8 mouse cellular contexts compared by ENCODE assay signal in genomic region chr11:89027955-89028361, GRCm38 (mm10). TPM values are rescaled to one million over a fixed set of nuclear protein-coding genes. Genes with fewer than 3 reads are reported as not detected.
DNase-seq lines count a peak whose midpoint lies in the region; ATAC-seq and TF ChIP-seq lines count a peak whose summit lies in the region.

No protein-coding gene starts in this region.

- peaks cover 4% of the 10 kb centered on the region for H3K4me1 ChIP-seq in lung, adult 2 months (ENCODE audit: control insufficient read depth, insufficient read depth, low read length)
- no peaks in the 10 kb centered on the region for H3K4me1 ChIP-seq in stomach, postnatal 0 days (replicated peaks; ENCODE audit: control insufficient read depth, insufficient read depth)

- H3K9me3 ChIP-seq in stomach, postnatal 0 days (ENCODE audit: control insufficient read depth, low read length) = no peaks in the 10 kb centered on the region

- no peak overlapping the region for H3K4me2 ChIP-seq in stomach, postnatal 0 days (replicated peaks; ENCODE audit: low read depth)

- H3K27ac ChIP-seq in stomach, postnatal 0 days (replicated peaks) = peak overlapping the region; percentile 65

- no peak for TF ChIP-seq POLR2A in lung, adult 2 months (IDR thresholded peaks at IDR 0.05; ENCODE audit: borderline replicate concordance, extremely low read depth, low read depth, low read length)

- DNase-seq in gastrocnemius, adult 18-20 months (ENCODE audit: low spot score) = peak; percentile 27
- no peak for DNase-seq in gastrocnemius, adult 8-10 months (ENCODE audit: low spot score in 2 of 2)
- peak; percentile 63 to 82 for DNase-seq in heart, adult 9 months (ENCODE audit: low spot score in 2 of 2)
- DNase-seq in lung, adult 2 months = peak; percentile 24
- DNase-seq in stomach, postnatal 0 days (ENCODE audit: low spot score) = peak; percentile 80
- no peak for DNase-seq in neural tube, embryonic 10.5 days (ENCODE audit: extremely low spot score, low spot score)
- no peak for DNase-seq in adrenal gland, adult (ENCODE audit: inconsistent age in 2 of 2, low spot score in 1 of 2)
- DNase-seq in cerebellum, postnatal 4 days (ENCODE audit: low spot score in 2 of 2) = no peak

- ATAC-seq in stomach, postnatal 0 days (ENCODE audit: low FRiP score, low TSS enrichment) = peak; percentile 41

- no peak for TF ChIP-seq CTCF in lung, adult 2 months (IDR thresholded peaks at IDR 0.05; ENCODE audit: insufficient read depth, low read length)
- TF ChIP-seq CTCF in stomach, postnatal 0 days (IDR thresholded peaks at IDR 0.05; ENCODE audit: low read depth) = no peak

- no peak for TF ChIP-seq EP300 in stomach, postnatal 0 days (optimal IDR thresholded peaks at IDR 0.05)

- H3K27me3 ChIP-seq in stomach, postnatal 0 days (ENCODE audit: control insufficient read depth, insufficient read depth, low read length) = no peaks in the 10 kb centered on the region

- 19% methylated on average over 10 of the region's 10 CpGs for WGBS in lung, adult 2 months
- WGBS in stomach, postnatal 0 days = 37% methylated on average over 10 of the region's 10 CpGs

- no peaks in the 10 kb centered on the region for H3K36me3 ChIP-seq in stomach, postnatal 0 days (ENCODE audit: control insufficient read depth, insufficient read depth, low read length)

- H3K9ac ChIP-seq in stomach, postnatal 0 days (ENCODE audit: low read length) = no peak overlapping the region

- H3K4me3 ChIP-seq in lung, adult 2 months (replicated peaks; ENCODE audit: extremely low read depth, low read depth, low read length) = no peak overlapping the region
- H3K4me3 ChIP-seq in stomach, postnatal 0 days (ENCODE audit: low read depth, low read length) = no peak overlapping the region

RNA-seq across cellular contexts. Expression of gene Trim25, which starts 28.8 kb away (rescaled TPM):
- 1 to 10 TPM; 6.0 to 6.6 TPM for total RNA-seq in gastrocnemius, adult 18-20 months (2021)
- 1 to 10 TPM; 4.1 to 8.3 (median 6.0) TPM for total RNA-seq in gastrocnemius, adult 8-10 months (2022)
- polyA plus RNA-seq in lung, adult 2 months (2012; rRNA removed) = 51.5 and 52.9 TPM in 2 replicates
- 28.3 and 29.5 TPM in 2 replicates for polyA plus RNA-seq in stomach, postnatal 0 days (2015; fragmentation: Nextera tagmentation; extraction: Ambion mirVana)

RNA-seq across cellular contexts. Expression of gene Dgke, which starts 38.7 kb away (rescaled TPM):
- 1 to 10 TPM; 2.7 to 3.0 TPM for total RNA-seq in gastrocnemius, adult 18-20 months (2021)
- 1 to 10 TPM; 2.1 to 3.6 (median 2.9) TPM for total RNA-seq in gastrocnemius, adult 8-10 months (2022)
- 8.2 and 9.4 TPM in 2 replicates for polyA plus RNA-seq in lung, adult 2 months (2012; rRNA removed)
- 1.9 and 2.2 TPM in 2 replicates for polyA plus RNA-seq in stomach, postnatal 0 days (2015; fragmentation: Nextera tagmentation; extraction: Ambion mirVana)

RNA-seq across cellular contexts. Expression of gene Gm525, which starts 45.7 kb away (rescaled TPM):
- total RNA-seq in gastrocnemius, adult 18-20 months (2021) = not detected
- not detected for total RNA-seq in gastrocnemius, adult 8-10 months (2022)
- 0.76 and 1.0 TPM in 2 replicates for polyA plus RNA-seq in lung, adult 2 months (2012; rRNA removed)
- 0.68 and 1.7 TPM in 2 replicates for polyA plus RNA-seq in stomach, postnatal 0 days (2015; fragmentation: Nextera tagmentation; extraction: Ambion mirVana)

RNA-seq across cellular contexts. Expression of gene Coil, which starts 57.9 kb away (rescaled TPM):
- 1 to 10 TPM; 4.1 to 4.5 TPM for total RNA-seq in gastrocnemius, adult 18-20 months (2021)
- total RNA-seq in gastrocnemius, adult 8-10 months (2022) = 1 to 10 TPM; 4.1 to 5.7 (median 4.4) TPM
- polyA plus RNA-seq in lung, adult 2 months (2012; rRNA removed) = 3.5 and 4.0 TPM in 2 replicates
- 5.9 and 6.2 TPM in 2 replicates for polyA plus RNA-seq in stomach, postnatal 0 days (2015; fragmentation: Nextera tagmentation; extraction: Ambion mirVana)

Comparison
In these comparisons a context has a peak if more than half of its experiments do, and no peak if none do; other contexts are left out.
1. DNase-seq: peak in gastrocnemius, adult 18-20 months (single experiment), heart, adult 9 months (2 of 2), lung, adult 2 months (single experiment) and stomach, postnatal 0 days (single experiment); none in gastrocnemius, adult 8-10 months (0 of 2), neural tube, embryonic 10.5 days (single experiment), adrenal gland, adult (0 of 2) and cerebellum, postnatal 4 days (0 of 2).